ENCODE assay signal across 31 mouse cellular contexts in genomic region chrX:81147416-81147815, GRCm38 (mm10).
A peak's percentile ranks its signal among the peaks of the same experiment; 100 is the strongest.
DNase-seq lines count a peak whose midpoint lies in the region; ATAC-seq and TF ChIP-seq lines count a peak whose summit lies in the region.
"Had no signal": no experiment of that assay in that cellular context is flagged by ENCODE, and none has a peak within 500 bp of the region (broad histone marks: within the 10 kb centered on the region; RNA-seq: fewer than 3 reads in every experiment).

No protein-coding gene starts in this region.

- H3K36me3 ChIP-seq in ES-Bruce4 (ENCODE audit: control insufficient read depth, insufficient read depth, low read length, poor library complexity, severe bottlenecking) = no peaks in the 10 kb centered on the region
- H3K36me3 ChIP-seq in hindbrain, embryonic 11.5 days (ENCODE audit: control insufficient read depth, insufficient read depth, low read length) = no peaks in the 10 kb centered on the region
- H3K36me3 ChIP-seq: embryonic facial prominence, embryonic 10.5 days; embryonic facial prominence, embryonic 13.5 days; forebrain, embryonic 10.5 days; heart, embryonic 10.5 days; heart, embryonic 13.5 days; hindbrain, embryonic 12.5 days; hindbrain, embryonic 15.5 days; intestine, embryonic 15.5 days had no signal

- no peak for ATAC-seq in hindbrain, embryonic 11.5 days (ENCODE audit: low FRiP score)
- ATAC-seq: forebrain, embryonic 14.5 days; forebrain, postnatal 0 days; intestine, embryonic 15.5 days; Patski had no signal

- H3K4me2 ChIP-seq in hindbrain, embryonic 11.5 days (replicated peaks; ENCODE audit: low read depth, low read length) = no peak overlapping the region
- H3K4me2 ChIP-seq: embryonic facial prominence, embryonic 13.5 days; heart, embryonic 13.5 days; hindbrain, embryonic 12.5 days; hindbrain, embryonic 15.5 days; intestine, embryonic 15.5 days had no signal

- no peak for TF ChIP-seq EP300 in ES-Bruce4 (IDR thresholded peaks at IDR 0.05; ENCODE audit: insufficient read depth, low read depth, low read length)

- no peaks in the 10 kb centered on the region for H3K4me1 ChIP-seq in ES-Bruce4 (ENCODE audit: control insufficient read depth, insufficient read depth, low read length)
- no peaks in the 10 kb centered on the region for H3K4me1 ChIP-seq in hindbrain, embryonic 11.5 days (replicated peaks; ENCODE audit: control insufficient read depth, insufficient read depth, low read length)
- H3K4me1 ChIP-seq: embryonic facial prominence, embryonic 10.5 days; embryonic facial prominence, embryonic 13.5 days; forebrain, embryonic 10.5 days; heart, embryonic 10.5 days; heart, embryonic 13.5 days; hindbrain, embryonic 12.5 days; hindbrain, embryonic 15.5 days; intestine, embryonic 15.5 days had no signal

- DNase-seq in 3134 (ENCODE audit: extremely low read depth, insufficient read length, low spot score) = peak; percentile 11
- DNase-seq in NIH3T3 (ENCODE audit: low read depth) = peak; percentile 1
- DNase-seq in spleen, postnatal 4 days (ENCODE audit: low spot score in 2 of 2) = no peak
- DNase-seq in hindbrain, embryonic 11.5 days (ENCODE audit: low spot score) = no peak
- no peak for DNase-seq in spleen, adult 12 weeks (ENCODE audit: low spot score)
- DNase-seq: adrenal gland, postnatal 10 days; adrenal gland, postnatal 36 days; cerebellum, adult 11-12 months; cerebellum, adult 8-10 months; cerebellum, postnatal 10 days; cerebellum, postnatal 36 days; embryo, embryonic 11 days; forebrain, postnatal 0 days; gastrocnemius, postnatal 10 days; gastrocnemius, postnatal 36 days; heart, adult 2 months; heart, postnatal 14 days; heart, postnatal 4 days; kidney, adult 11 months had no signal

- peak overlapping the region; percentile 56; the same call in 1 of the 2 replicates for H3K27ac ChIP-seq in ES-Bruce4 (ENCODE audit: insufficient read depth, low read length)
- no peak overlapping the region for H3K27ac ChIP-seq in hindbrain, embryonic 11.5 days (ENCODE audit: low read depth, low read length)
- H3K27ac ChIP-seq: embryonic facial prominence, embryonic 10.5 days; embryonic facial prominence, embryonic 13.5 days; forebrain, embryonic 10.5 days; heart, adult 2 months; heart, embryonic 10.5 days; heart, embryonic 13.5 days; hindbrain, embryonic 12.5 days; hindbrain, embryonic 15.5 days; intestine, embryonic 15.5 days had no signal

- no peaks in the 10 kb centered on the region for H3K27me3 ChIP-seq in ES-Bruce4 (ENCODE audit: control insufficient read depth, insufficient read depth, low read length, poor library complexity, severe bottlenecking)
- no peaks in the 10 kb centered on the region for H3K27me3 ChIP-seq in hindbrain, embryonic 11.5 days (ENCODE audit: control insufficient read depth, insufficient read depth, low read length)
- H3K27me3 ChIP-seq: embryonic facial prominence, embryonic 13.5 days; heart, embryonic 13.5 days; hindbrain, embryonic 12.5 days; hindbrain, embryonic 15.5 days; intestine, embryonic 15.5 days had no signal

- H3K9ac ChIP-seq in ES-Bruce4 (ENCODE audit: low read depth, poor library complexity, severe bottlenecking) = no peak overlapping the region
- no peak overlapping the region for H3K9ac ChIP-seq in hindbrain, embryonic 11.5 days (ENCODE audit: low read depth, low read length)
- H3K9ac ChIP-seq: embryonic facial prominence, embryonic 13.5 days; forebrain, postnatal 0 days; heart, embryonic 13.5 days; hindbrain, embryonic 12.5 days; hindbrain, embryonic 15.5 days; intestine, embryonic 15.5 days had no signal

- 74% methylated on average over 1 of the region's 1 CpGs for WGBS in hindbrain, embryonic 11.5 days

- TF ChIP-seq POLR2A in ES-Bruce4 (IDR thresholded peaks at IDR 0.05; ENCODE audit: insufficient read depth, low read length) = no peak

- H3K9me3 ChIP-seq in ES-Bruce4 (replicated peaks; ENCODE audit: control insufficient read depth, insufficient read depth, low read length, poor library complexity, severe bottlenecking) = no peaks in the 10 kb centered on the region; the same call in none of the 2 replicates
- no peaks in the 10 kb centered on the region for H3K9me3 ChIP-seq in hindbrain, embryonic 11.5 days (ENCODE audit: control insufficient read depth, low read length)
- H3K9me3 ChIP-seq: embryonic facial prominence, embryonic 10.5 days; embryonic facial prominence, embryonic 13.5 days; forebrain, embryonic 10.5 days; heart, embryonic 10.5 days; heart, embryonic 13.5 days; hindbrain, embryonic 12.5 days; hindbrain, embryonic 15.5 days; intestine, embryonic 15.5 days had no signal

- TF ChIP-seq CTCF in ES-Bruce4 (IDR thresholded peaks at IDR 0.05; ENCODE audit: low read depth, low read length) = no peak

- no peak overlapping the region for H3K4me3 ChIP-seq in ES-Bruce4 (ENCODE audit: low read depth, low read length)
- no peak overlapping the region for H3K4me3 ChIP-seq in hindbrain, embryonic 11.5 days (ENCODE audit: low read depth, low read length)
- H3K4me3 ChIP-seq: embryonic facial prominence, embryonic 10.5 days; embryonic facial prominence, embryonic 13.5 days; erythroblast, embryonic 14.5 days; forebrain, embryonic 10.5 days; heart, adult 2 months; heart, embryonic 10.5 days; heart, embryonic 13.5 days; hindbrain, embryonic 12.5 days; hindbrain, embryonic 15.5 days; intestine, embryonic 15.5 days had no signal

Comparison
In these comparisons a context has a peak if more than half of its experiments do, and no peak if none do; other contexts are left out.
1. DNase-seq: peak in 3134 (single experiment) and NIH3T3 (single experiment); none in spleen, postnatal 4 days (0 of 2), hindbrain, embryonic 11.5 days (single experiment) and spleen, adult 12 weeks (single experiment).